Mouse (Mus musculus) forebrain, embryonic 13.5 days (tissue): ENCODE data around the gene Dzip1. TPM values are rescaled to one million over a fixed set of nuclear protein-coding genes. Genes with fewer than 3 reads are reported as not detected.

ENCODE experiments used
- ATAC-seq: fragments of 200-750 bp; cut with Nextera tagmentation; 2 replicates; pipeline ENCODE4 v1.8.0; 2017
- H3K27ac ChIP-seq: fragments of 300-500 bp; sonication (generic); 2 replicates; pipeline ENCODE4 v1.5.1; 2015; ENCODE audit warnings: inconsistent platforms, mild to moderate bottlenecking, moderate library complexity
- H3K27me3 ChIP-seq: fragments of 300-500 bp; sonication (generic); 2 replicates; pipeline ENCODE4 v1.6.1; 2015; ENCODE audit warnings: mild to moderate bottlenecking, inconsistent platforms
- H3K36me3 ChIP-seq: fragments of 300-500 bp; sonication (generic); 2 replicates; pipeline ENCODE4 v1.6.1; 2015; ENCODE audit warnings: mild to moderate bottlenecking, inconsistent platforms; ENCODE audit not compliant: poor library complexity, severe bottlenecking
- H3K4me1 ChIP-seq: fragments of 300-500 bp; sonication (generic); 2 replicates; pipeline ENCODE4 v1.6.1; 2015; ENCODE audit warnings: inconsistent platforms
- H3K4me2 ChIP-seq: fragments of 300-500 bp; sonication (generic); 2 replicates; pipeline ENCODE4 v1.6.1; 2015; ENCODE audit warnings: inconsistent platforms, mild to moderate bottlenecking, moderate library complexity
- H3K4me3 ChIP-seq: fragments of 300-500 bp; sonication (generic); 2 replicates; pipeline ENCODE4 v1.5.1; 2015; ENCODE audit warnings: mild to moderate bottlenecking, inconsistent platforms
- H3K9ac ChIP-seq: fragments of 300-500 bp; sonication (generic); 2 replicates; pipeline ENCODE4 v1.6.1; 2015; ENCODE audit warnings: mild to moderate bottlenecking, inconsistent platforms
- H3K9me3 ChIP-seq: fragments of 300-500 bp; sonication (generic); replicated peaks from 2 replicates; pipeline ENCODE4 v1.6.1; 2016; ENCODE audit warnings: inconsistent platforms
- WGBS: fragments of 180-500 bp; shearing (Covaris S2); methylation state at CpG from one replicate; pipeline ENCODE4 v1.1.7; 2015; 5-methylcytosine and 5-hydroxymethylcytosine counted together
- polyA plus RNA-seq: library from polyadenylated mRNA; unstranded; fragments of >200 nt; fragmentation: Nextera tagmentation; extraction: Ambion mirVana; gene quantifications from 2 replicates; pipeline ENCODE4 v1.2.1, GENCODE M21; 2015

The Dzip1 gene
- polyA plus RNA-seq, 1 experiment from 2014 or later, result 27.2 TPM

DNA sequence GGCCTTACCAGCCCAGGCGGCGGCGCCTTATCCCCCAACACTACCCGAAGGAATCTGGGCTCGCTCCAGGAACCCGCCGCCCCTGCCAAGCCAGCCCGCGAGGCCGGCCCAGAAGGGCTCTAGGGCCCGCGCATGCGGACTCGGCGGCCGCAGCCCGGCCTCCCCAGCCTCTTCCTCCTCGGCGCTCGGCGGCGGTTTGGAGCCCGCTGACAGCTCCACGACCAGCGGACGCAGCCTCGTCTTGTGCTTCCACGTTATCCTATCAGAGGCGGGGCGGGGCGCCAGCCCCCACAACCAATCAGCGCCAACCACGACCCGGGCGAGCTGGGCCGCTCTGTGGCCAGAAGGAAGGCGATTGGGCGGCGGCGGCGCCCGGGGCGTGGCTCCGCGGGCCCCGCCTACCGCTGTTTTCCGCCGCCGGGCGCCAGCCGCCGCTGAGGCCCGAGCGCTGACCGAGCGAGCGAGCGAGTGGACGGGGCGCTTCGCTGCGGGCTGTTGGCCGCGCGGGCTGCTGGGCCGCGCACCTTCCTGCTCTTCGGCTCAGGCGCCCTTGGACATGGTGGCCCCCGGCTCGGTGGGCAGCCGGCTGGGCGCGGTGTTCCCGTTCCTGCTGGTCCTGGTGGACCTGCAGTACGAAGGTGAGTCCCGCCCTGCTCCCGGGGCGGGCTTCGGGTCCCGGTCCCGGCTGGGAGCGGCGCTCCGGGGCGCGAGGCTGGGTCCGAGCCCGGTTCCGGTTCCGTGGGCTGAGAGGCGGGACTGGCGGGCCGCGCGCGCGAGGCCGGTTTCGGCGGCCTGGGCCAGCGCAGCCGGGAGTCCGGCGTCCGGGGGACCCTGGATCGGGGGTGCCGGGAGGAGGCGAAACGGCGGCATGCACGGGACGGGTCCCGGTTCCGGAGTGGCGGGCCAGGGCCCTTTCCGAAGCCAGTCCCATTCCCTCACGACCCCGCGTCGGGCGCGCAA, 12.6 kb upstream of the Dzip1 start, which contains the start of gene Dnajc3:
Gene Dnajc3, plus strand, starts transcription at position 444 of the 960 bp plus-strand sequence.
- Histone ChIP-seq H3K4me1 (peaks cover 25% of the 10 kb centered on the region), H3K9ac (peak within 1 kb of the TSS; percentile 96), H3K4me3 (peak within 1 kb of the TSS; percentile 93), H3K4me2 (peak within 1 kb of the TSS; percentile 75), H3K9me3 (no peaks in the 10 kb centered on the region), H3K27me3 (no peaks in the 10 kb centered on the region), H3K36me3 (no peaks in the 10 kb centered on the region), H3K27ac (peak within 1 kb of the TSS; percentile 76)
- under 1% methylated on average over 97 of the region's 124 CpGs for WGBS
- ATAC-seq, result peak; percentile 100

DNA sequence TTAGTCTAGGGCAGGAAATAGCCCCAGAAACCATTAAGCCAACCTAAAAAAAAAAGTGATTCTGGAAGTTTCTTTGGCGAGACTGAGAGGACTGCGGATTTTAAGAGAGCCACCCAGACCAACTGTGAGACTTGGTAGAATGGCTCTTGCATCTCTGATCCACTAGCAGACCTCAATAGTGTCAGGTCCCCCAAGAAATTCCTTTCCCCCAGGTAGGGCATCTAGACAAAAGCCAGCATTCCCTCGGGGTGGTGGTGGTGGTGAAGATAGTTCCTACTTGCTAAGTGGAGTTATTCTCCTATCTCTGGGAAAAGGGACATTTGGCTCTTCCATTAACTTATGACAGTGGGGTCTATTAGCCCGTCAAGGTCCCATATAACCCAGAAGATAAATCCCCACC, 11.7 kb upstream of the Dzip1 start:
- WGBS, result 22% methylated on average over 4 of the region's 4 CpGs
- Histone ChIP-seq H3K36me3 (no peaks in the 10 kb centered on the region), H3K4me3 (peak overlapping the region; percentile 93), H3K4me2 (peak overlapping the region; percentile 75), H3K9ac (peak overlapping the region; percentile 70), H3K9me3 (no peaks in the 10 kb centered on the region), H3K27me3 (no peaks in the 10 kb centered on the region), H3K27ac (no peak overlapping the region), H3K4me1 (peaks cover 25% of the 10 kb centered on the region)
- peak; percentile 7 for ATAC-seq

DNA sequence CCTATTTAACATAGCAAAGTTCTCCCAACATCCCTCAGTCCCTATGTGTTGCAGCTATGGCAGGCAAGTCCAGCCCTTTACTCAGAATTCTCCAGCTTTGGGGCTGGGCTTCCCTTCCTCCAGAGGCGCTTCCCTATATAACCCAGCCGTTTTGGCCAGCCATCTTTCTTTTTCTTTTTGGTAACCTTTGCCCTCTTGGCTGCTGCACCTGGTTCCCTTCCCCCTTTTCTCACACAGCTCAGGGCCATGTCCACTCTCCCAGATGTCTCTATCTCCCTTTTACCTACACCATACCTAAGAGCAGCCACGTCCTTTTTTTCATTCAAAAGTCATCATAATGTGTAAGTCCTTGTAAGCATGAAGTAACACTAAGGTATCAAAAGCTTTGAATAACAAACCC, 11.0 kb upstream of the Dzip1 start:
- Histone ChIP-seq H3K9me3 (no peaks in the 10 kb centered on the region), H3K9ac (no peak overlapping the region), H3K4me3 (no peak overlapping the region), H3K4me2 (no peak overlapping the region), H3K27ac (no peak overlapping the region), H3K36me3 (no peaks in the 10 kb centered on the region), H3K27me3 (no peaks in the 10 kb centered on the region), H3K4me1 (peaks cover 25% of the 10 kb centered on the region)
- no peak for ATAC-seq
- 68% methylated on average over 3 of the region's 3 CpGs for WGBS

DNA sequence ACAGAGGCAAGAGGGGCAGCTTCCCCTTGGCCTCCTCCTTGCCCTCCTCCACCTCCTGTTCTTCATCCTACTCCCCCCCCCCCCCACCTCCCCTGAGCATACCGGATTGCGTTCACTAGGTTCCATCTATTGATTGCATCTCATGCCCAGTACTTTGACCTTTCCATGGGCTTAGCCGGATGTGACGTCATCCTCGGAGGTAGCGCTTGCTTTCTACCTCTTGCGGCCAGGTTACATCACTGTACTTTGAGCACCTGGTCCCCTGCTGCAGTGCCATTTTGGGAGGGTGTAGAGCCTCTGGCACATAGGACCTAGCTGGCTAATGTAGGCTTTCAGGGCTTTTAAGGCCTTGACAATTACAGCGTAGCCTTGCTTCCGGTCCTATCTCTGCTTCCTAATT, 9.4 kb upstream of the Dzip1 start:
- Histone ChIP-seq H3K4me3 (no peak overlapping the region), H3K27me3 (no peaks in the 10 kb centered on the region), H3K36me3 (no peaks in the 10 kb centered on the region), H3K4me1 (peaks cover 18% of the 10 kb centered on the region), H3K9me3 (no peaks in the 10 kb centered on the region), H3K4me2 (no peak overlapping the region), H3K27ac (no peak overlapping the region), H3K9ac (no peak overlapping the region)
- no peak for ATAC-seq
- 86% methylated on average over 9 of the region's 9 CpGs for WGBS

GRCm38 (mm10) chr14:118932956-118933355, 7.7 kb upstream of the Dzip1 start:
- H3K4me1 ChIP-seq, result peaks cover 6% of the 10 kb centered on the region
- no peaks in the 10 kb centered on the region for H3K9me3 ChIP-seq
- H3K27ac ChIP-seq, result no peak overlapping the region
- H3K27me3 ChIP-seq, result no peaks in the 10 kb centered on the region
- no peak overlapping the region for H3K4me3 ChIP-seq
- no peak overlapping the region for H3K4me2 ChIP-seq
- H3K36me3 ChIP-seq, result no peaks in the 10 kb centered on the region
- ATAC-seq, result no peak
- no peak overlapping the region for H3K9ac ChIP-seq
- WGBS, result 73% methylated on average over 8 of the region's 8 CpGs

DNA sequence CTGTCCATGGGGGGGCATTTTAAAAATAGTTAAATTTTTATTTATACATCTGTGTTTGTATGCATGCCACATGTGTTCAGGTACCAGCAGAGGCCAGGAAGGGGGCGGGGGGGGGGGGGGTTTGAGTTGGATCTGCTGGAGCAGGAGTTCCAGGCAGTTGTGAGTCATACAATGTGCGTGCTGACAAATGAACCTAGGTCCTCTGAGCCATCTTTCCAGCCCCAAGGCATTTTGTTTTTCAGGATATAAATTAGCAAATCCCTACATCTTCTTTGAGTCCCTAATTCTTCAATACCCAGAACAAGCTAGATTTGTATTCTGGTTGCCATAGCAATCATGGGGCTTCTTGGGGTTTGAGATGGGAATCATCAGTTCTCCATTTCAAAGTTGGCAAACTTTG, 5.9 kb upstream of the Dzip1 start:
- no peak overlapping the region for H3K27ac ChIP-seq
- H3K4me2 ChIP-seq, result no peak overlapping the region
- ATAC-seq, result no peak
- no peaks in the 10 kb centered on the region for H3K9me3 ChIP-seq
- no peaks in the 10 kb centered on the region for H3K4me1 ChIP-seq
- H3K36me3 ChIP-seq, result no peaks in the 10 kb centered on the region
- no peak overlapping the region for H3K9ac ChIP-seq
- no peaks in the 10 kb centered on the region for H3K27me3 ChIP-seq
- 80% methylated on average over 2 of the region's 2 CpGs for WGBS
- no peak overlapping the region for H3K4me3 ChIP-seq

DNA sequence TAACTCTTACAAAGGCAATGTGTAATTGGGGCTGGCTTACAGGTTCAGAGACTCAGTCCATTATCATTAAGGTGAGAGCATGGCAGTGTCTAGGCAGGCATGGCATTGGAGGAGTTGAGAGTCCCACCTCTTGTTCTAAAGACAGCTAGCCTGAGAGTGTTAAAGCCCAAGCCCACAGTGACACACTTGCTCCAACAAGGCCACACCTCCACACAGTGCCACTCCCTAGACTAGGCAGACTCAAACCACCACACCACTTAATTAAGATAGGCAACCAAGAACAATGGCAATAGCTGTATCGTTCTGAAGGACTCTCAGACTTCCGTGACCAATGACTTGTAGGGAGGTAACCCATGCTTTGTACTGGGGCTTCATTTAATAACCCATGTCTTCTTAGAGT, 5.5 kb upstream of the Dzip1 start:
- H3K4me2 ChIP-seq, result no peak overlapping the region
- no peak; the same call in 1 of the 2 replicates for ATAC-seq
- peaks cover 3% of the 10 kb centered on the region; the same call in 1 of the 2 replicates for H3K4me1 ChIP-seq
- 73% methylated on average over 2 of the region's 2 CpGs for WGBS
- no peaks in the 10 kb centered on the region for H3K9me3 ChIP-seq
- H3K36me3 ChIP-seq, result no peaks in the 10 kb centered on the region
- H3K27ac ChIP-seq, result no peak overlapping the region
- no peak overlapping the region for H3K9ac ChIP-seq
- no peaks in the 10 kb centered on the region for H3K27me3 ChIP-seq
- no peak overlapping the region for H3K4me3 ChIP-seq

GRCm38 (mm10) chr14:118929779-118930178, 4.5 kb upstream of the Dzip1 start:
- Histone ChIP-seq H3K36me3 (no peaks in the 10 kb centered on the region), H3K27me3 (no peaks in the 10 kb centered on the region), H3K4me2 (no peak overlapping the region), H3K4me1 (peaks cover 7% of the 10 kb centered on the region; the same call in 1 of the 2 replicates), H3K4me3 (no peak overlapping the region), H3K27ac (no peak overlapping the region), H3K9ac (no peak overlapping the region), H3K9me3 (no peaks in the 10 kb centered on the region)
- 80% methylated on average over 2 of the region's 2 CpGs for WGBS
- ATAC-seq, result no peak

- Histone ChIP-seq H3K36me3 (no peaks in the 10 kb centered on the region), H3K4me2 (no peak overlapping the region), H3K4me3 (no peak overlapping the region), H3K27me3 (no peaks in the 10 kb centered on the region), H3K9ac (no peak overlapping the region), H3K9me3 (no peaks in the 10 kb centered on the region), H3K27ac (no peak overlapping the region), H3K4me1 (peaks cover 19% of the 10 kb centered on the region)
- 86% methylated on average over 3 of the region's 3 CpGs for WGBS
- no peak for ATAC-seq
These were observed 3.3 kb upstream of the Dzip1 start for GRCm38 (mm10) chr14:118928565-118928964.

DNA sequence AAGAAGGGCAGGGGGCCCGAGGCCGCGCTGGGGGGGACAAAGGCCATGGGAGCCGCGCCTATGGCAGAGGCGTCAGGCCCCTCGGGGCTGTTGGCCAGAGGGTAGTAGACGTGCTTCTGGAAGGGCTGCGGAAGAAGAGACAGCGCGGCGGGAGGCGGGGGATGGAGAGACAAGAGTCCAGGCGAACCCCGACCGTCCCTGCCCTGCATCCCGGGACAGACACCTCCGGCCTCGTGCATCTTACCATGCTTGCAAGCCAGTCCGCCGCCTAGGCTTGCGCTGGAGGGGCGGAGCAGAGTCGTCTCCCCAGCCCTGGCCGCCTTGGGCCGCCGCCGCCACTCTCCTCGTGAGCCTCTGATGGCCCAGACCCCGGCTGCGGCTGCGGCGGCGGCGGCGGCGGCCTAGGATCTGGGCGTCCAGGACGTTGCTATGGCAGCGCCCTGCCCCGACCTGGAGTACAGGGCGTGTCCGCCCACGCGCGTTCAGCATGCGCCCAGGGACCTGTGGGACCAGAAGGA, 2.5 kb downstream of the Dzip1 start:
- Histone ChIP-seq H3K4me1 (peaks cover 50% of the 10 kb centered on the region), H3K4me2 (peak overlapping the region; percentile 81), H3K36me3 (peaks cover 25% of the 10 kb centered on the region), H3K27ac (no peak overlapping the region), H3K27me3 (peaks cover 7% of the 10 kb centered on the region; the same call in 1 of the 2 replicates), H3K4me3 (peak overlapping the region; percentile 46), H3K9ac (peak overlapping the region; percentile 66), H3K9me3 (no peaks in the 10 kb centered on the region)
- WGBS, result 2% methylated on average over 37 of the region's 47 CpGs
- peak; percentile 22; the same call in 1 of the 2 replicates for ATAC-seq

DNA sequence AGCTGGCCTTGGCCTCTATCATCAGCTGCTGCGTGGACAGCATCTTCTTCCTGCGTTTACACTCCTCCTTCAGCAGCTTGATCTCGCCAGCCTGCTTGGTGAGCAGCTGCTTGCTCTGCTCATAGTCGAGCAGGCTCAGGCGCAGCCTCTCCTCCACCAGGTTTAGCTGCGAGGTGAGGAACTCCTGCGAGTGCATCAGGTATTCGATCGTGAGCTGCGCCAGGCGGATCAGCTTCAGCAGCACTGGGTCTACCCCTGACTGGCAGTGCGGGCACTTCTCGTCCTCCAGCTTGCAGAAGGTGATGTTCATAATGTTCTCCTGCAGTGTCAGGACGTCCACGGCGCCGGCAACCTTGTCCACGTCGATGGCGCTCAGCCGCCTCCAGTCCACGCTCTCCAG, 3.0 kb downstream of the Dzip1 start:
- Histone ChIP-seq H3K27ac (no peak overlapping the region), H3K4me1 (peaks cover 50% of the 10 kb centered on the region), H3K36me3 (peaks cover 29% of the 10 kb centered on the region), H3K4me2 (peak overlapping the region; percentile 81), H3K9ac (peak overlapping the region; percentile 66), H3K4me3 (peak overlapping the region; percentile 46), H3K27me3 (peaks cover 7% of the 10 kb centered on the region; the same call in 1 of the 2 replicates), H3K9me3 (no peaks in the 10 kb centered on the region)
- ATAC-seq, result no peak
- WGBS, result 28% methylated on average over 22 of the region's 22 CpGs

GRCm38 (mm10) chr14:118920654-118921053, 4.6 kb downstream of the Dzip1 start:
- 74% methylated on average over 7 of the region's 7 CpGs for WGBS
- Histone ChIP-seq H3K36me3 (peaks cover 41% of the 10 kb centered on the region), H3K27me3 (peaks cover 7% of the 10 kb centered on the region; the same call in 1 of the 2 replicates), H3K27ac (no peak overlapping the region), H3K9me3 (no peaks in the 10 kb centered on the region), H3K4me1 (peaks cover 45% of the 10 kb centered on the region), H3K9ac (peak overlapping the region; percentile 5; the same call in 1 of the 2 replicates), H3K4me2 (peak overlapping the region; percentile 0; the same call in 1 of the 2 replicates), H3K4me3 (no peak overlapping the region)
- ATAC-seq, result no peak
